Mouse (Mus musculus) testis, postnatal 10 days (tissue): ENCODE measurements around the gene L1td1.
A peak's percentile ranks its signal among the peaks of the same experiment; 100 is the strongest.
"Not testable (repeated sequence)": the region's sequence is repeated elsewhere in the genome, so short reads cannot be mapped to it uniquely, and the experiment has no call there.

Experiments used
- DNase-seq: peaks from one replicate; pipeline ENCODE4 v3.0.0; 2021; ENCODE audit warnings: low spot score

L1td1 gene

DNA sequence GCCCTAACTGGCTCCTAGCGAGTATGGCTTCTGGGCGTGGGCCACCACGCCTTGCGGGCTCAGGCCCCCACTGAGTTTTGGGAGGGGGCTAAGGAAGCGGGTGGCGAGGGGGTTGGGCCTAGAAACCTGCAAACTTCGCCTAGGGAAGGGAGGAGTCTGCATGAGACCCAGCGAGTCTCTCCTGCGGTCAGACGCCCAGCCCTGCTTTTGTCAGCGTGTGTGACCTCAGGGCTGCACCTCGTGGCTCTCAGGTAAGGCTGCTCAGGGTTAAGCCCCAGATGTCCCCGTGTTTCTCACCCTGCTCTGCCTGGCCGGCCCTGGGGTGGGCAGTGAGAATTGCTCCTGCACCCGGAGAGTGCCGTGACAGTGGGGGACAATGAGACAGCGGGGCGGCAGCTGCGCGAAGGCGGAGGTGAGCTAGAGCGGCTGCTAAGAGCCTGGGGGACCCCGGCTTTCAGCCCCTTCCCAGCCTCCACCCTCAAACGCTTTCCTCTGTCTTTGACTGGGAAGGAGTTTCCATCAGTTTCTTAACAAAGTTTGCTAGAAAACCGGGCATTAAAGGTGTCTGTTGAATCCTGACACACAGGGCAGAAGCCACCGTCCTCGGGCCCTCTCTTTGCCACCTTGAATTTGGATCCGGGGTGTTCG, at the start of gene L1td1:
TSS of gene L1td1 (plus strand) at position 145 of the 648 bp plus-strand sequence.
- DNase-seq, result no peak

DNA sequence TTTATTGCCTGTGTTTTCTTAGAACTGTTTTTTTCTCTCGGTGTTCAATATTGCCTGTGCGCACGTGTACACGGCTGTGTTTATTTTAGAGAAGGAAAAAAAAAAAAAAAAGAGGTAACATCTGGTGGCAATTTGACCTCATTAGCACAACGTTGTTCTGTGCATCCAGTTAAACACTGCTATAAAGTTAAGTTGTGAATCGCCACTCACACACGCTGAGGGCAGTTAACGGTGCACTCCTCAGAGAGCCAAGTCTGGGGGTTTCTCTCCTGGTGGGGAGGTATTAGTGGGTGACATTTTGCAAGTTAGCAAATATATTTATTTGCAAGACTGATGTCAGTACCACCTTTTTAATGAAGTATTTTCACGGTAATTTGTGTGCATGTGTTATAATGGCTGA, 49.0 kb upstream of the L1td1 start:
- DNase-seq, result no peak

DNA sequence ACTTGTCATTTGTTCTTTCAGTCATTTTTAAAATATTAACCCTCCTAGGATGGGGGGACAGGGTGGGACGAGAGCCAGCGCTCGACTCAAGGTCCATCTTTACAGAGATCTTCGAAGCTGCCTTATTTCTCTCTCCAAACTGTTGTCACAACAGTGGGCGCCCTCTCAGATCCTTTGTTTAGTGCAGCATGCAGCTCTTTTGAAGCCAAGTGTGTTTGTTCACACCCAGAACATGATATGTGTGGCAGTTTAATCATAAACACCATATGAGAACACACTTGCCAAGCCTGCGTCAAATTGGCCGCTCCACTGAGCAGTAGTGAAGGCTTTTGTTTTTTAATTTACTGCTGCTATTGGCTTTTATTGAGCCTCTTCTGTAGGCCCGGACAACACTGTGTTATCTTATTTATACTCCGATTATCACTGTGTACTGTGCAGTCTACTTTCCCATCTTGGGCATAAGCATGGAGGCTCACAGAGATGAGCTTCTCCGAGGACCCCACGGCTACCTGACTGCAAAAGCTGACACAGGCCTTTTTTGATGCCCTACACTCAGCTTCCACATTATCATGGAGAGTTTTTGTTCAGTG, 39.8 kb upstream of the L1td1 start:
- DNase-seq, result no peak

DNA sequence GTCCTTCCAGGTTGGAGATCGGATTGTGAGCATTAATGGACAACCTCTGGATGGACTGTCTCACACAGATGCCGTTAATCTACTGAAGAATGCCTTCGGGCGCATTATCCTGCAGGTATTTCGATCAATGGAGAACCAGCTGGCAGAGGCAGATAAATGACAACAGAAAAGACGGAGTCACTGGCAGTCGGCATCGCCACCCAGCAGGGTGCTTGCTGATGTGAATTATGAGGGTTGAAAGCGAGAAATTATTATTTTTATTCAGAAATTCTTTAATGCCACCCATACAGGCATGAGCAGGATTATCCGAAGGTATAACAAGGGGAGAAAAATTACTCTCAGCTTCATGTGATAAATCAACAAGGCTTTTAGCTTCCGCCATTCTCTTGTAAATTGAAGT, 38.4 kb upstream of the L1td1 start:
- no peak for DNase-seq

DNA sequence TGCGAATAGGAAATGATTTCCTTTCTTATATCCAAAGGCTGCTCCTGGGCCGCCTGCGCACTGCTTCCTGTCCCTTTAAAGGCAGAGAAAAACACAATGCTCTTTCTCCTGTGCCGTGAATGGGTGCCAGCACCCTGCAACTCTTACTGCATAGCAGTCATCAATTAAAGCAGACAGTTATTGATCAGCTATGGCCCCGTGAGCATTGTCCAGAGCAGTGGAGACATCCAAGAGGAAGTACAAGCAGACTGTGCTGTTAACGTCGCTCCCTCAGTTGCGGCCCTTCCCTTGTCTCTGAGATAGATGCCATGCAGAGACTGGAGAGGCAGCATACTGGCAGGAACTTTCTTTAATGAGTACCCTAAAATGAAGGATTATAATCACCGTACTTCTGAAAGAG, 38.0 kb upstream of the L1td1 start:
- no peak for DNase-seq

DNA sequence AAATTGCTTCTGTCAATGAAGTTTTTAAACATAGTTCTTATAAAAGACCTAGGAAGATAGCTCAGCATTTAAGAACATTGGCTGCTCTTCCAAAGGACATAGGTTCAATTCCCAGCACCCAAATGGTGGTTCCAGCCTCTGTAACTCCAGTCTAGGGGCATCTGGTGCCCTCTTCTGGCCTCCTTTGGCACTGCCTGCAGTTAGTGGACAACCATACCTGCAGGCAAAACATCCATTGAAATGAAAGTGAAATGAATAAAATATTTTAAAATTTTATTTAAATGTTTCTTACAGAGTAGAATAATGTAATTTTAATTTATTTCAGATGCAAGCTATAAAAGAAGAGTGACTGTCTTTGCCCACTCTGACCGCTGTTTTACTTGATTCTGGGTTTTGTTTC, 36.5 kb upstream of the L1td1 start:
- no peak for DNase-seq

DNA sequence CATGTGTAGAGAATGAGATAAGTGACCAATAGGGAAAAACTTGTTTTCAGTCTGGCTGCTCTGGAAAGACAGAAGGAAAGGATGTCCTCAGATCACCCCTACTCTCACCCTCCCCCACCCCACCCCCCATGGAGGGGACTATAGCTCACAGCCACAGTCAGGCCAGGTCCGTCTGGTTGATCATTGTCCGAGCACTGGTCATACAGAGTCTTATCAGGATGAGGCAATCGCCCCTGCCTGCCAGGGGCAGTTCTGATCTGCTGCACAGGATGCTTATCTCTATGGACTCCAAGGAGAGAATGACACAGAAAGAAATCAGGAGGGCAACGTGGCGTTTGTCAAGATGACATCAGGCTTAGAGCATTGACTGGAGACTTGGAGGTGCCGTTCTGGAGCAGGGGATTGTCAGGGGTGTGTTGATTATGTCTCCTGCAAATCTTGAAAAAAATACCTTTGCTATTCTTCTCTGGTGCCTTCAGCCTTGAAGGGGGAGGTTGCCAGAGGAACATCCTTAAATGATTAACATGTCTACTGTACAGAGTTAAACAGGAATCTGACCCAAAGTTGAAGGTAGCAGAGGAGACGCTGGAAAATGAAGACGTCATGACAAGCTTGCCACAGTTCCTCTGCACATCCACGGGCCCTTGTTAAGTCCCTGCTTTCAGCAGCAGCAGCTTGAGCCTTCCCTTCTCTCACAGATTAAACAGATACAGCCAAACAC, 32.9 kb upstream of the L1td1 start:
- no peak for DNase-seq

DNA sequence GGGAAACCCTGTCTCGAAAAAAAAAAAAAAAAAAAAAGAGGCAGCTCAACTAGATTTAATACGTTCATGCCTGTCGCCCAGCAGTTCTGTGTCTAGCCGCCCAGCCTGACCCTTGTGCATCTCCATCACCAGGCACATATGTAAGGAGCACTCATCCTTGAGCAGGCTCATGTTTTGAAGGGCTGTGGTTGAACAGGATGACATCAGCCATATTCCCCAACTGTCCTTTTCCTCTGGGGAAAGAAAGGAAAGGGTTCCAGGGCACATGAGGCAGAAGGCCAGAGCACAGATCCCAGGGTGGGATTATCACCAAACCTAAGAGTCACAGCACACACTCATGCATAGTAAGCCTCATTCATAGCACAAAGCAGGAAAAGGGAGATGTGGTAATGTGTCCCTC, 28.6 kb upstream of the L1td1 start:
- DNase-seq, result no peak

DNA sequence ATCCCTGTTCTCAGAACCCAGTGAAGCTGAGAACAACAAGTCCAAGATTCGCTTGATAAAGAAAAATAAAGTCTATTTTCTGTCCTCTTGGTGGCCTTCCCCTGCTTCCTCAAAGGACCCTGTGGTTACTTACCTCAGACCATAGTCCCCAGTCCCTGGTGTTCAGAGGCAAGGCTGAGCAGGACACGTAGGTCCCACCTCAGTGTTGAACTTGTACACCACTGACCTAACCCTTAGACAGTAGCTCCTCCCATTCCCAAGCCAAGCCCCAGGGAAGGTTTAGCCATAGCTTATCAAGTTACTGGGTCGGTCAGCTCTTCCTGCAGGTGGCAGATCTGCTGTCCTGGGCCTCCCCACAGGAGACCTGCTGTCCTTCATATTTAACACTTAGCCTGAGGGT, 27.6 kb upstream of the L1td1 start:
- no peak for DNase-seq

DNA sequence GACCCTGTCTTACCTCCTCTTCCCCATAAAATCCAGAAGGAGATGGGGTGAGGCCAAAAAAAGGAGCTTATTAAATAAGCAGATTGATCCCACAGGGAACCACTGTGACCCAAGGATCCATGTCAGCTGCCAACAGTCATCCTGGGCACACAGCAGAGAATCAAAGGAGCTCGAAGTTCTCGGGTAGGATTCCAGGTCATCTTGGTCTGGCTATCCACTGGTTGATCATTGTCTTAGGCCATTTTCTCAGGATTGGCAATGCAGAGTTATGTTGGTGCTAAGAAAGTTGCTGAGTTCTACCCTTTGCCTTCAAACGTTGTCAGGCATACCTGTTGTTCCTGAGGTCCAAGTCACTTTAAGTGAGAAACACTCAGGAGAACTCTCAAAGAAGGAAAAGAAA, 26.4 kb upstream of the L1td1 start:
- DNase-seq, result no peak

DNA sequence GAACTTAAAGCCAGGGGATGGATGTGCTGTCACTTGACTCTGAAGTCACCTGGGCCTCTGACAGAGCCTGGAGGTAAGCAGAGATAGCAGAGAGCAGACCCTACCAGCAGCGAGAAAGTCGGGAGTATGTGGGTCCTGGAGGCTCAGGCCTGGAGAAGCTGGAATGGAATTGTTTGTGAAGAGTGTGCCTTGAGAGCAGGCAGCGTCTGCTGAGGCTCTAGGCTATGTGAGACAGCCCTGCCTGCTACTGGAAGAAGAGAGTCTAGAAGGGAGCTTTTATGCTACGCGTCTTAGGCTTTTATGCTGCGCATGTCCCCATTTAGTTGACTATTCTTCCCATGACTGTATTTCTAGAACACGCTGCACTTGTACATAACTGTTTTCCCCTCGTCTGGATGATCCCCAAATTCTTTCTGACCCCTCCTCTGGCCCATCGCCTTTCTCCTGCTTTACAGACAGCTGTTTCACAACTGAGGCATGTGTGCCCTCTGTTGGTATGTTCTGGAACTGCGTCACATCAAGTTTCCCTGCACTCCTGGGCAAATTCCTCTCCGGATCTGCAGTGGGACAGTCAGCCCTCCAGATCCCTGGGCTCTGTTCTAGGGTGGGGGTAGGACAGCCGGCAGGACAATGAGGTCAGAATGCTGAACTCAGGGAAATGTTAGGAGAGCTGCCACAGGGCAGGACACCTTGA, 24.2 kb upstream of the L1td1 start:
- DNase-seq, result peak; percentile 86

DNA sequence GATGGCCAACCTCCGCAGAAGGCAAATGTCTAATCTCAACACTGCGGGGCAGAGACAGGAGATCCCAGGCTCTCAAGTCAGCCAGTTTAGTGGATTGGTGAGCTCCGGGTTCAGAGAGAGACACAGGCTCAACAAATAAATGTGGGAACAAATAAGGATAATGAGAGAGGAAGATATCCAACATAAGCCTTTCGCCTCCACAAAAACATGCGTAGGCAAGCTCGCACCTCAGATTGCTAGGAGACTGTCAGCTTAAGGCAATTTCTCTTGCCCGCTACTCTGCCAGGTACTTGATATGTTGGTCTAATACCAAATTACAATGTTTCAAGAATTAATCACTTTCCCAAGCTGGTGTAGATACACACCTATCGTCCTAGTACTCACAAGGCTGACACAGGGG, 15.6 kb upstream of the L1td1 start:
- DNase-seq, result no peak

DNA sequence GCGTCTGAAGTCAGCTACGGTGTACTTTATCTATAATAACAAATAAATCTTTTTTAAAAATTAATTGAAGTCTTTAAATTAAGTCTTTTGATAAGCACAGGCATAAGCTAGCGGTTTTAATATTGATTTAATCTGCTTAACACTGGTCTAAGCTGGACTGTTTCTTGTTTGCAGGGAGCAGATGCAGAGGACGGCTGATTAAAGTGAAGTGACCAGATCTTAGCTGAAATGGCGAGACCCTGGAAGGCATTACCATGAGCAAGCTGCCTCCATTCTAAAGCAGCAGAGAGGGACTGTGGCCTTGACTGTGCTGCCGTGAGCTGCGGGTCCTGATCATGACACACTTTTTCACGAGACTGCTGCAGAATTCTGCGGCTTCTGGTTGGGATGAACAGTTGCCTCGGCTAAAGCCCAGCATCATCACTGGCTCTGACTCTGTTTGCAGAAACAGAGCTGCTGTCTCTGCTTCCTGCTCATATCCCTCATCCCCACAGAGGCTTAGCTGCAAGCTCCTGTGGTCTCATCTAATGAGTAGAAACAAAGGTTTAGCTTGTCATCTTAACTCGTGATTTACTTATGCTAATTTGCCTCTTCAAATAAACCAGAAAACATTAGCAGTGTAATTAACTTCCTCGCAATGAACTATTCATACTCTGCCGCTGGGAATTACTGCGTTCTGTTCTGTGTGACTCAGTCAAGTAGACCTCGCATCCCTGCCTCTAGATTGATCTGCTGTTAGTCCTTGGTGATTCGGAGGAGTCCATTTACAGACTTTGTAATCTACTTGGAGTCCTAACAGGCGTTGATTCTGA, 8.6 kb upstream of the L1td1 start:
- no peak for DNase-seq

DNA sequence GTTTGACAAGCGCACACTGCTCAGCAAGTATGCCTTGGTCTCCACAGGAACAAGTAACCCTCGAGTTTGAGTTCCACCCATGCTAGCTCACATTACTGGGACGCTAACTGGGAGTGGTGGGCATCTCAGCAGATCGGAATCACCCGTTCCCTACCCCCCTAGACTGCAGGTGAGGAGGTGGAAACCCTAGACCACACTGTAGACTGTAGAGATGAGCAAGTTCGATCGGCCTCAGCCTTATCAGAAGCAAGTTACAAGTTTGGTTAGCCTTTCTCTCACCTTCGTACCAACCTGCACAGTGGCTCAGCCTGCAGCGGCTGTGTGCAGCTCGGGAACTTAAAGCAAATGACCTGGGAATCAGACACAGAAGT, 8.0 kb upstream of the L1td1 start:
- DNase-seq, result no peak

DNA sequence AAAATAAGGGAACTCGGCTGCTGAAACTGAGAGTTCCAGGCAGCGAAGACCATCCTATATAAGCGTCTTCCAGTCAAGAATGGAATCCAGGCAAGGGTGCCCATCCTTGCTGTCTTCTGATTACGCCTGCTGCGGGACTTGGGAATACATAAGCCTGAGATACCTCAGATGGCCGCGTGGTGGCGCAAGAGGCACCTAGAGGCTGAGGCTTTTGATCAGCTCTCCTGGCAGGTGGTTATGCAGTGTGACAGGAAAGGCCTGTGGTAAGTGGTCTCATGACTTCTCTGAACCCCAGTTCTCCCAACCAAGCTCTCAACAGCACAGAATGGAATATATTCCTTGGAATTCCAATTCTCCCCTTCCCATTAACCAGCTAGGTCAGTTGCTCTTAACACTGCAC, 4.1 kb upstream of the L1td1 start:
- DNase-seq, result peak; percentile 82

DNA sequence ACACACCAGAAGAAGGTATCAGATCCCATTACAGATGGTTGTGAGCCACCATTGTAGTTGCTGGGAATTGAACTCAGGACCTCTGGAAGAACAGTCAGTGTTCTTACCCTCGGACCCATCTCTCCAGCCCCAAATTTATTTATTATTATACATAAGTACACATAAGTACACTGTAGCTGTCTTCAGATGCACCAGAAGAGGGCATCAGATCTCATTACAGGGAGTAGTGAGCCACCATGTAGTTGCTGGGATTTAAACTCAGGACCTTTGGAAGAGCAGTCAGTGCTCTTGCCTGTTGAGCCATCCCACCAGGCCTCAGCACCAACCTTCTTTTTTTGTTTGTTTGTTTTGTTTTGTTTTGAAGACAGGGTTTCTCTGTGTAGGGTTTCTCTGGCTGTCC, 1.9 kb upstream of the L1td1 start:
- not testable (repeated sequence) for DNase-seq

DNA sequence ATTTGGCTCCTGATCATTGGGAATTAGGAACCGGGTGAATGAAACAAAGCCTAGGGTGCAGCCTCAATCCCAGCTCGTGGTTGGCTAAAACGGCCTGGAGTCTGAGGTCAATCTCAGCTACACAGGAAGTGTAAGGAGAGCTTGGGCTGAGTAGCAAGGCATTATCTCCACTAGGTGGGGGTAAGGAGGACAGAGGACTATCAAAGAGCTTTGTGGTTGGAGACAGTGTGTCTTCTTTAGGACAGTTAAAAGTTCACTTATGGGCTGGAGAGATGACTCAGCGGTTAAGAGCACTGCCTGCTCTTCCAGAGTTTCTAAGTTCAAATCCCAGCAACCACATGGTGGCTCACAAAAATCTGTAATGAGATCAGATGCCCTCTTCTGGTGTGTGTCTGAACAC, 1.1 kb upstream of the L1td1 start:
- peak; percentile 50 for DNase-seq

DNA sequence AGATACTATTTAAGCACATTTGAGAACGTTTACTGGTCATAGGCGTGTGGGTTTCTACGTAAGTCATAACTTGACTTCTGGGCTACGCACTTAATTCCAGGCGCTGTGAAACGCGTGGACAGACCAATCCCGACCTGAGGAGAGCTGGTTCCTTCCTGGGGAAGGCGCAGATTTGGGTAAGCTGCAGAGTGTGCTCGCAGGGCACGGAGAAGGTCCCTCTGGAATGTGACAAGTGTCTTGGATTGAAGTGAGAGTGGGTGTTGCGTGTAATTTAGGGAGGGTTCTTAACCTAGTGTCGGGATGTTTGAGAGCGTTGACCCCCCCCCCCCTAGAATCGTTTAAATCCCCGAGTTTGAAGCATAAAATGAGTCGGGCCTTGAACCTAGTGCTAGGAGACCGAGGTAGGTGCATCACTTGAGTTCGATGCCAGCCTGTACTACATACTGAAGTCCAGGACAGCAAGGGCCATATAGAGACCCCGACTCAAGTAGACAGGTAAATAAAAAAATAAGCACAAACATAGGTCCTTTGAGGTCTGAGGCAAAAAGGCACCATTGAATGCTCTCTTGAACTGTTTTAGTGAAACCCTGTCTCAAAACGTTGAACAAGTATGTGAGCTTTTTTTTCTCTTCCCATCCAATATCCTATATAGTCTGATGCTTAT, 893 bp downstream of the L1td1 start:
- no peak for DNase-seq

DNA sequence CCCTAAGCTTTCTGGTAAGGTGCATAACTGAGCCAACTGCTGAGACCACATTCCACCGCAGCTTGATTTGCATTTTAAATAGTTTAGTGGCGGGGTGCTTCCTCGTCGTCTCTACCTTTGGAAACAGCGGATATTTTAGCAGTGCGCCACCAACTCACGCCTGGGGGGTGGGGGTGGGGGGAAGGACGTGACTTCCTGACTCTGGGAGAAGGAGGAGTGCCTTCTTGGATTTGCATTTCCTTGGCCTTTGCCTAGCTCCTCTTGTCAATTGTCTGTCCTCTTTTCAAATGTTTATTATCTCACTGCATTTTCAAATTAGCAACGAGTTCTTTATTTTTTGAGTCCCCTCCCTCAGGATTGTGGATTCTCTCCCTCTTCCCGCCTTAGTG, 1.4 kb downstream of the L1td1 start:
- DNase-seq, result no peak

DNA sequence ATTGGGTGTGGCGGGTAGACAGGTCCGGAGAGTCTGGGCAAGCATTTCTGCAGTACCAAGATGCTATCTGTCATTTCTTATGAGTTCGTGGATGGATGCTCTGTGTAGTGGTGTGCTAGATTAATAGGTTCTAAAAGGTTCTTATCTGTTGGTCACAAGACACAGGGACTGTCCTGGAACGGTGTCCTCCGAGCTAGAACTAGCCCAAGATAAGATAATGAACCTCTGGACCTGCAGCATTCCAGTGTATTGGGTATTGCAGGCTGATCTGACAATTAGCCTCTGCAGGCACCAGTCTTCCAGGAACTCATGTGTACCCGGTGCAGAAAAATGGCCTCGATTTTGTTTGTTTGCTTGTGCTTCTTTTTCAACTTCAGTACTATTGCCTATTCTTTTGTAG, 2.2 kb downstream of the L1td1 start:
- no peak for DNase-seq

DNA sequence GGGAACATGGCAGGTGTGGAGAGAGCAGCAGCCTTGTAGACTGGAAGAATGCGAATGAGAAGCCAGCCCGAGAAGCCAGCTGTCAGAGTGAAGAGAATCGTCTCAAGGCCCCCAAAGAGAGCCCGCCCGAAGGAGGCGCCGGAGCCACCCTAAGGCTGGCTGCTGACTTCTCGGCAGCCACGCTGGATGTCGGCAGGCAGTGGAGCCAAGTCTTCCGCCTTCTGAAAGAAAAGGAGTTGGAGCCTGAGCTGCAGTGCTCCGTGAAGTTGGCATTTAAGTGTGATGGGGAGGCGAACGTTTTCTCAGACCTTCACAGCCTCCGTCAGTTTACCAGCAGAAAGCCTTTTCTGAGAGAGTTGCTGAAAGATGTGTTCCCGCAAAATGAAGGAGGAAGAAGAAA, 7.1 kb downstream of the L1td1 start:
- DNase-seq, result no peak

DNA sequence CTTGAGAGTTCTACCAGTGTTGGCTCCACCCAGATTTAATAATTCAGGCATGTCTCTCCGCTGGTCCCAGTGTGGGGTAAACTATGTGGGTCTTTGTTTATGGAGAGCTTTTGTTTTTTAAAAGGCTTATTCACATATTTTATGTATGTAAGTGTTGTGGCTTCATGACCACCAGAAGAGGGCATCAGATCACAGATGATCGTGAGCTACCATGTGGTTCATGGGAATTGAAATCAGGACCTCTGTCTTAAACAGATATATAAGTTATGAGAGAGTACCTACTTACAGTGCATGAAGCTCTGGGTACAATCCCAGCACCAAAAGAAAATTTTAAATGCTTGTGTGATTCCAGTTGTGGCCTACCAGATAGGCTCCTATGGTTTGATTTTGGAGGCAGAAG, 13.2 kb downstream of the L1td1 start:
- no peak for DNase-seq
